8 mouse cellular contexts compared by ENCODE assay signal in the genomic region with DNA sequence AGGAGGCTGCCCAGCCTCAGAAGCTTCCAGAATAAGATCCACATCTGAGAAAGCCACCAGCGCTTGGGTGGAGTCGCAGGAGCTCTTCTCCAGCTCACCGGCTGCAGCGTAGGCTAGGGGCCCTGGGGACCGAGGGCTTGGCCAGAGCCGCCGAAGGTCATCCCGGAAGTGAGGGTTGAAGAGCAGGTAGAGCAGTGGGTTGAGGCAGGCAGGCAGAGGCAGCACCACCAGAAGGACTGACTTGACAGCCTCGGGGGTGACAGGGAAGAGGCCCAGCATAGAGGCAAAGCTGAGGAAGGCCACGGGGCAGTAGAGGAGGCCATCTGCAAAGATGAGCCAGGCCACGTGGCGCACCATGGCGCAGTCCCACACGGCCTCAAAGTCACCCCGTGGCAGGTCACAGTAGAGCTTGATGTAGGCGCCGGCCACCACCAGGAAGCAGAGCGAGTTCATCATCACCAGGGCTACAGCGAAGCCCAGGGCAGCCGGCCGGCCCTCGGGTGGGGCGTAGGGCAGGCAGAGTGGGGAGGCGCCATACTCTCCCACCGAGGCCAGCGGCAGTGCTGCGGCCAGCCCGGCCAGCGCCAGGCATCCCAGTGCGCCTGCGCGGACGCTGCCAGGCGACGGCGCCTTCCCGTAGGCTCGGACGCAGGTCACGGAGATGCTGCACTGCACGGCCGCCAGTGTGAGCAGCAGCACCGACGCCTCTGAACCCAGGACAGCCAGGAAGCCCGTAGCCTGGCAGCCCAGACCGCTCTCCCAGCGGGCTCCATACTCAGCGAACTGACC. TPM values are rescaled to one million over a fixed set of nuclear protein-coding genes. Genes with fewer than 3 reads are reported as not detected.
DNase-seq lines count a peak whose midpoint lies in the region; ATAC-seq lines count a peak whose summit lies in the region.

No protein-coding gene starts in this region.

- peak overlapping the region; percentile 34 for H3K4me3 ChIP-seq in hindbrain, embryonic 15.5 days

- H3K9me3 ChIP-seq in hindbrain, embryonic 15.5 days = no peaks in the 10 kb centered on the region

- no peak overlapping the region for H3K27ac ChIP-seq in hindbrain, embryonic 15.5 days (replicated peaks)

- H3K27me3 ChIP-seq in hindbrain, embryonic 15.5 days = peaks cover 9% of the 10 kb centered on the region; the same call in 1 of the 2 replicates

- peak overlapping the region; percentile 78 for H3K4me2 ChIP-seq in hindbrain, embryonic 15.5 days

- peak; percentile 36 for ATAC-seq in activated CD4-positive, CD25-positive, alpha-beta regulatory T cell, adult 4 months
- peak; percentile 87 for ATAC-seq in hindbrain, embryonic 15.5 days (ENCODE audit: low FRiP score, low read depth)

- peaks cover 5% of the 10 kb centered on the region; the same call in 1 of the 2 replicates for H3K4me1 ChIP-seq in hindbrain, embryonic 15.5 days (replicated peaks)

- no peaks in the 10 kb centered on the region for H3K36me3 ChIP-seq in hindbrain, embryonic 15.5 days

- peak overlapping the region; percentile 36 for H3K9ac ChIP-seq in hindbrain, embryonic 15.5 days

- 31% methylated on average over 48 of the region's 48 CpGs for WGBS in hindbrain, embryonic 15.5 days

- DNase-seq in cerebellum, adult 9-11 months = peak; percentile 73
- DNase-seq in frontal cortex, postnatal 25 days (ENCODE audit: low spot score in 2 of 2) = peak; percentile 36 to 37
- DNase-seq in left cerebral cortex, adult 18-20 months (ENCODE audit: low spot score in 2 of 2) = peak; percentile 51 to 53
- peak; percentile 62 for DNase-seq in lung, postnatal 14 days
- peak; percentile 68 for DNase-seq in ovary, postnatal 36 days (ENCODE audit: low spot score)
- no peak for DNase-seq in adipocyte (ENCODE audit: low spot score)

RNA-seq across cellular contexts. Expression of gene Ube2t, which starts 25.0 kb away (rescaled TPM):
- 10 to 100 TPM; 15.9 to 18.1 TPM for polyA plus RNA-seq in activated CD4-positive, CD25-positive, alpha-beta regulatory T cell, adult 4 months (2017; shearing (Covaris generic))
- polyA plus RNA-seq in hindbrain, embryonic 15.5 days (2015; fragmentation: Nextera tagmentation; extraction: Ambion mirVana) = 12.8 and 15.0 TPM in 2 replicates
- total RNA-seq in left cerebral cortex, adult 18-20 months (2021) = 1 to 10 TPM; 1.6 to 1.8 TPM

RNA-seq across cellular contexts. Expression of gene Ppp1r12b, which starts 31.6 kb away (rescaled TPM):
- 1 to 10 TPM; 2.7 to 2.8 TPM for polyA plus RNA-seq in activated CD4-positive, CD25-positive, alpha-beta regulatory T cell, adult 4 months (2017; shearing (Covaris generic))
- polyA plus RNA-seq in hindbrain, embryonic 15.5 days (2015; fragmentation: Nextera tagmentation; extraction: Ambion mirVana) = 15.1 and 15.8 TPM in 2 replicates
- total RNA-seq in left cerebral cortex, adult 18-20 months (2021) = 10 to 100 TPM; 74.7 to 78.5 TPM
